Mouse (Mus musculus) embryonic facial prominence, embryonic 10.5 days (tissue): Measurements from ENCODE around the gene Arid3a. TPM values are rescaled to one million over a fixed set of nuclear protein-coding genes. Genes with fewer than 3 reads are reported as not detected.

Experiments
- DNase-seq: peaks from one replicate; pipeline ENCODE4 v3.0.0-alpha.2; 2017; ENCODE audit warnings: low spot score
- H3K27ac ChIP-seq: fragments of 300-500 bp; sonication (generic); replicated peaks from 2 replicates; pipeline ENCODE4 v1.5.1; 2016; ENCODE audit warnings: mild to moderate bottlenecking
- H3K27me3 ChIP-seq: fragments of 300-500 bp; sonication (generic); replicated peaks from 2 replicates; pipeline ENCODE4 v1.6.1; 2016; ENCODE audit warnings: low read depth, mild to moderate bottlenecking; ENCODE audit not compliant: poor library complexity, severe bottlenecking
- H3K36me3 ChIP-seq: fragments of 300-500 bp; sonication (generic); replicated peaks from 2 replicates; pipeline ENCODE4 v1.6.1; 2016; ENCODE audit warnings: mild to moderate bottlenecking, moderate library complexity
- H3K4me1 ChIP-seq: fragments of 300-500 bp; sonication (generic); 2 replicates; pipeline ENCODE4 v1.6.1; 2016
- H3K4me3 ChIP-seq: fragments of 300-500 bp; sonication (generic); 2 replicates; pipeline ENCODE4 v1.5.1; 2016; ENCODE audit warnings: mild to moderate bottlenecking, moderate library complexity
- H3K9me3 ChIP-seq: fragments of 300-500 bp; sonication (generic); 2 replicates; pipeline ENCODE4 v1.6.1; 2016; ENCODE audit warnings: mild to moderate bottlenecking
- WGBS: fragments of 180-500 bp; shearing (Covaris S2); methylation state at CpG from one replicate; pipeline ENCODE4 v1.1.7; 2016; 5-methylcytosine and 5-hydroxymethylcytosine counted together
- polyA plus RNA-seq: library from polyadenylated mRNA; unstranded; fragments of >200 nt; fragmentation: Nextera tagmentation; extraction: Ambion mirVana; gene quantifications from 2 replicates; pipeline ENCODE4 v1.2.1, GENCODE M21; 2016

The Arid3a gene
- polyA plus RNA-seq, 1 experiment from 2014 or later = 15.7 TPM

GRCm38 (mm10) chr10:80002829-80003228 is 76.0 kb downstream of the Arid3a start:
- Histone ChIP-seq H3K4me1 (peaks cover 45% of the 10 kb centered on the region), H3K36me3 (no peaks in the 10 kb centered on the region), H3K4me3 (peak overlapping the region; percentile 35), H3K9me3 (no peaks in the 10 kb centered on the region), H3K27me3 (peaks cover 81% of the 10 kb centered on the region), H3K27ac (peak overlapping the region; percentile 37; the same call in 1 of the 2 replicates)
- DNase-seq = no peak
- 21% methylated on average over 21 of the region's 21 CpGs for WGBS

- Histone ChIP-seq H3K4me3 (peak overlapping the region; percentile 35; the same call in 1 of the 2 replicates), H3K27ac (peak overlapping the region; percentile 37; the same call in 1 of the 2 replicates), H3K27me3 (peaks cover 73% of the 10 kb centered on the region), H3K4me1 (peaks cover 37% of the 10 kb centered on the region), H3K9me3 (no peaks in the 10 kb centered on the region), H3K36me3 (peaks cover 3% of the 10 kb centered on the region; the same call in 1 of the 2 replicates)
- no peak for DNase-seq
- 55% methylated on average over 9 of the region's 9 CpGs for WGBS
These were observed 76.8 kb downstream of the Arid3a start for GRCm38 (mm10) chr10:80003374-80004232.

DNA sequence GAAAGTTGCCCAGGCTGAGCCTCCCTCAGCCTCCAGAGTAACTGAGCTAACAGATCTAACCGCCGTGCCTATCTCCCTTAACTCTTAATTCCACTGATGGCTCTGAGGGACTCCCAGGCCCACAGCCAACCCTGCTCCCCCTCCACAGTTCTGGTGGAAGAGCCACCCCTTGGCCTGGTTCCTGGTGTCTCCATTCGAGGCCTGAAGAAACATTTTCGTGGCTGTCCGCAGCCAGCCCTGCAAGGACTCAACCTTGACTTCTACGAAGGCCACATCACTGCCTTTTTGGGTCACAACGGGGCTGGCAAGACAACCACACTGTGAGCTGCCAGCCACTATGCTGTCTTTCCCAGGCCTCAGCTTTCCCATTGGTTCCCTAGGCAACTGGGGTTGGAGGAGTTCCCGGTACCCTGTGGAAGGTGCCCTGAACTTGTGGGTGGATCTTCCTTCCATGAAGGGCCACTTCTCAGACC is 77.4 kb downstream of the Arid3a start:
- Histone ChIP-seq H3K27ac (no peak overlapping the region), H3K4me1 (peaks cover 36% of the 10 kb centered on the region), H3K27me3 (peaks cover 67% of the 10 kb centered on the region), H3K4me3 (no peak overlapping the region), H3K9me3 (no peaks in the 10 kb centered on the region), H3K36me3 (peaks cover 5% of the 10 kb centered on the region; the same call in 1 of the 2 replicates)
- no peak for DNase-seq
- 94% methylated on average over 8 of the region's 8 CpGs for WGBS

Other genes with a start within 250 kb of the Arid3a start
- gene Cdc34, start 244.8 kb upstream of the Arid3a start, polyA plus RNA-seq = 240 and 250 TPM in 2 replicates
- gene Gzmm, start 238.0 kb upstream of the Arid3a start, polyA plus RNA-seq = 0.88 and 1.5 TPM in 2 replicates
- gene Bsg, start 222.6 kb upstream of the Arid3a start, polyA plus RNA-seq = 591 and 608 TPM in 2 replicates
- 0.04 TPM in 1 of 2 replicates, not detected in the other for gene Hcn2, start 210.4 kb upstream of the Arid3a start, polyA plus RNA-seq
- 52.8 and 54.3 TPM in 2 replicates for gene Polrmt, start 180.5 kb upstream of the Arid3a start, polyA plus RNA-seq
- gene Fgf22, start 172.0 kb upstream of the Arid3a start, polyA plus RNA-seq = 0.46 TPM in 1 of 2 replicates, not detected in the other
- 125 and 126 TPM in 2 replicates for gene Rnf126, start 160.1 kb upstream of the Arid3a start, polyA plus RNA-seq
- gene Fstl3, start 149.8 kb upstream of the Arid3a start, polyA plus RNA-seq = 1.9 and 2.2 TPM in 2 replicates
- gene Prss57, start 136.1 kb upstream of the Arid3a start, polyA plus RNA-seq = 0.05 TPM in 1 of 2 replicates, not detected in the other
- gene Palm, start 133.5 kb upstream of the Arid3a start, polyA plus RNA-seq = 127 and 129 TPM in 2 replicates
- 1.7 and 2.2 TPM in 2 replicates for gene Misp, start 106.1 kb upstream of the Arid3a start, polyA plus RNA-seq
- gene Ptbp1, start 72.6 kb upstream of the Arid3a start, polyA plus RNA-seq = 406 and 416 TPM in 2 replicates
- 9.3 and 12.3 TPM in 2 replicates for gene Prtn3, start 52.6 kb upstream of the Arid3a start, polyA plus RNA-seq
- gene Plppr3, start 52.4 kb upstream of the Arid3a start, polyA plus RNA-seq = 123 and 139 TPM in 2 replicates
- 0.20 TPM in 1 of 2 replicates, not detected in the other for gene Elane, start 40.8 kb upstream of the Arid3a start, polyA plus RNA-seq
- not detected in 2 replicates for gene Cfd, start 36.2 kb upstream of the Arid3a start, polyA plus RNA-seq
- 63.6 and 68.1 TPM in 2 replicates for gene Med16, start 18.1 kb upstream of the Arid3a start, polyA plus RNA-seq
- gene Gm26602, start 16.2 kb upstream of the Arid3a start, polyA plus RNA-seq = 3.4 TPM in 1 of 2 replicates, not detected in the other
- gene Kiss1r, start 10.1 kb upstream of the Arid3a start, polyA plus RNA-seq = 0.33 and 0.37 TPM in 2 replicates
- 125 and 136 TPM in 2 replicates for gene R3hdm4, start 5.8 kb upstream of the Arid3a start, polyA plus RNA-seq
- gene Wdr18, start 33.1 kb downstream of the Arid3a start, polyA plus RNA-seq = 166 TPM in 2 replicates
- 0.13 and 0.44 TPM in 2 replicates for gene Grin3b, start 43.7 kb downstream of the Arid3a start, polyA plus RNA-seq
- 12.3 and 12.4 TPM in 2 replicates for gene Tmem259, start 57.3 kb downstream of the Arid3a start, polyA plus RNA-seq
- gene Cnn2, start 61.5 kb downstream of the Arid3a start, polyA plus RNA-seq = 234 and 253 TPM in 2 replicates
- gene Abca7, start 69.5 kb downstream of the Arid3a start, polyA plus RNA-seq = 2.9 and 3.2 TPM in 2 replicates
- gene Arhgap45, start 89.6 kb downstream of the Arid3a start, polyA plus RNA-seq = 11.2 and 11.3 TPM in 2 replicates
- gene Polr2e, start 112.8 kb downstream of the Arid3a start, polyA plus RNA-seq = 312 and 316 TPM in 2 replicates
- 618 and 672 TPM in 2 replicates for gene Gpx4, start 120.1 kb downstream of the Arid3a start, polyA plus RNA-seq
- 16.2 and 18.2 TPM in 2 replicates for gene Sbno2, start 178.5 kb downstream of the Arid3a start, polyA plus RNA-seq
- 16.1 and 17.5 TPM in 2 replicates for gene Stk11, start 188.8 kb downstream of the Arid3a start, polyA plus RNA-seq
- gene Atp5d, start 211.6 kb downstream of the Arid3a start, polyA plus RNA-seq = 491 and 493 TPM in 2 replicates
- 4.9 and 8.5 TPM in 2 replicates for gene Cbarp, start 213.8 kb downstream of the Arid3a start, polyA plus RNA-seq
- gene Midn, start 221.2 kb downstream of the Arid3a start, polyA plus RNA-seq = 22.2 TPM in 2 replicates
- 93.2 and 110 TPM in 2 replicates for gene Cirbp, start 238.9 kb downstream of the Arid3a start, polyA plus RNA-seq
- gene 1600002K03Rik, start 245.9 kb downstream of the Arid3a start, polyA plus RNA-seq = 10.8 and 12.0 TPM in 2 replicates